Mouse (Mus musculus): ENCODE measurements around the gene Trim9. TPM values are rescaled to one million over a fixed set of nuclear protein-coding genes. Genes with fewer than 3 reads are reported as not detected.

Trim9 gene
- polyA plus RNA-seq, 1 experiment from 2014 or later, result 0.70 TPM

GRCm38 (mm10) chr12:70262271-70262953 lies 85.0 kb downstream of the Trim9 start:
- H3K4me2 ChIP-seq, result no peak overlapping the region
- ATAC-seq (replicated peaks; ENCODE audit: low FRiP score) (no peak), DNase-seq (ENCODE audit: low spot score) (no peak)
- no peak overlapping the region for H3K4me3 ChIP-seq (ENCODE audit: low read depth, low read length)
- H3K9ac ChIP-seq (ENCODE audit: low read depth, low read length), result no peak overlapping the region
- H3K4me1 ChIP-seq (replicated peaks; ENCODE audit: control insufficient read depth, insufficient read depth, low read length), result no peaks in the 10 kb centered on the region
- no peaks in the 10 kb centered on the region for H3K9me3 ChIP-seq (ENCODE audit: control insufficient read depth, low read length)
- no peaks in the 10 kb centered on the region for H3K27me3 ChIP-seq (replicated peaks; ENCODE audit: control insufficient read depth, insufficient read depth, low read length)
- no peaks in the 10 kb centered on the region for H3K36me3 ChIP-seq (ENCODE audit: control insufficient read depth, insufficient read depth, low read length)
- no peak overlapping the region for H3K27ac ChIP-seq (ENCODE audit: low read depth, low read length)
- WGBS, result 89% methylated on average over 17 of the region's 17 CpGs

DNA sequence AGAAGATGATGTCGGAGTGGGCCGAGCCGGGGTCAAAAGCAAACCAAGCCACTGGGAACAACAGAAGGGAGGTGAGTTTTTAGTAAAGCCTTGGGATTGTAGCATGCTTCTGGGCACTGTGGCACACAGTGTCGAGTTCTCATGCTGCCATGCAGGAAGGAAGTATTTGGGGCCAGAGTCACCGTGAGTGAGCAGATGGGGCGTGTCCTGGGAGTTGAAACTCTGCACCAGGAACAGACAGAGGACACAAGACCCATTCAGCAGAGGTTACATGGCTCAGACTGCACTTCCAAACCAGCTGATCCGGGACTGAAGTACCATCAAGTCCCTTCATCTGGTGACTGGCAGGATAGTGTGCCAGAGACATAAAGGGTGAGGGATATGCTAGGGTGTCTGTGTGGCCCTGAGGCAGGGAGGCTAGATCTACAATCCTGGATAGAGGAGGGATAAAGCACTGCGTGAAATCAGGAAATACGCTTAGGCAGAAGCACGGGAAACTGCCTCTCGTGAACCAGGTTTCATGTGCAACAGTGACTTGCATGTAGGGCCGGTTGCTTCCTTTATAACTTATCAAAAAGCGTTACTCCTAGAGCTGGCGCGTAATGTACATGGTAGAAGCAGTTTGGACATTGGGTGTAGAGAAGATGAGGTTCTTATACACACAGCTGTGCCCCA lies 96.1 kb downstream of the Trim9 start:
- no peaks in the 10 kb centered on the region for H3K9me3 ChIP-seq (ENCODE audit: control insufficient read depth, low read length)
- no peaks in the 10 kb centered on the region for H3K4me1 ChIP-seq (replicated peaks; ENCODE audit: control insufficient read depth, insufficient read depth, low read length)
- no peaks in the 10 kb centered on the region for H3K36me3 ChIP-seq (ENCODE audit: control insufficient read depth, insufficient read depth, low read length)
- H3K27me3 ChIP-seq (replicated peaks; ENCODE audit: control insufficient read depth, insufficient read depth, low read length), result no peaks in the 10 kb centered on the region
- H3K4me2 ChIP-seq, result no peak overlapping the region
- DNase-seq (ENCODE audit: low spot score), result no peak
- WGBS, result 71% methylated on average over 15 of the region's 15 CpGs
- no peak overlapping the region for H3K4me3 ChIP-seq (ENCODE audit: low read depth, low read length)
- H3K9ac ChIP-seq (ENCODE audit: low read depth, low read length), result no peak overlapping the region
- no peak overlapping the region for H3K27ac ChIP-seq (ENCODE audit: low read depth, low read length)
- ATAC-seq (replicated peaks; ENCODE audit: low FRiP score), result no peak

- 85% methylated on average over 10 of the region's 10 CpGs for WGBS
- Histone ChIP-seq H3K27ac (ENCODE audit: low read depth, low read length) (no peak overlapping the region), H3K36me3 (ENCODE audit: control insufficient read depth, insufficient read depth, low read length) (no peaks in the 10 kb centered on the region), H3K9me3 (ENCODE audit: control insufficient read depth, low read length) (no peaks in the 10 kb centered on the region), H3K4me1 (replicated peaks; ENCODE audit: control insufficient read depth, insufficient read depth, low read length) (no peaks in the 10 kb centered on the region), H3K9ac (ENCODE audit: low read depth, low read length) (no peak overlapping the region), H3K27me3 (replicated peaks; ENCODE audit: control insufficient read depth, insufficient read depth, low read length) (no peaks in the 10 kb centered on the region), H3K4me3 (ENCODE audit: low read depth, low read length) (no peak overlapping the region), H3K4me2 (no peak overlapping the region)
- ATAC-seq (replicated peaks; ENCODE audit: low FRiP score) (no peak), DNase-seq (ENCODE audit: low spot score) (no peak)
These were observed 97.7 kb downstream of the Trim9 start for GRCm38 (mm10) chr12:70249616-70250157.

DNA sequence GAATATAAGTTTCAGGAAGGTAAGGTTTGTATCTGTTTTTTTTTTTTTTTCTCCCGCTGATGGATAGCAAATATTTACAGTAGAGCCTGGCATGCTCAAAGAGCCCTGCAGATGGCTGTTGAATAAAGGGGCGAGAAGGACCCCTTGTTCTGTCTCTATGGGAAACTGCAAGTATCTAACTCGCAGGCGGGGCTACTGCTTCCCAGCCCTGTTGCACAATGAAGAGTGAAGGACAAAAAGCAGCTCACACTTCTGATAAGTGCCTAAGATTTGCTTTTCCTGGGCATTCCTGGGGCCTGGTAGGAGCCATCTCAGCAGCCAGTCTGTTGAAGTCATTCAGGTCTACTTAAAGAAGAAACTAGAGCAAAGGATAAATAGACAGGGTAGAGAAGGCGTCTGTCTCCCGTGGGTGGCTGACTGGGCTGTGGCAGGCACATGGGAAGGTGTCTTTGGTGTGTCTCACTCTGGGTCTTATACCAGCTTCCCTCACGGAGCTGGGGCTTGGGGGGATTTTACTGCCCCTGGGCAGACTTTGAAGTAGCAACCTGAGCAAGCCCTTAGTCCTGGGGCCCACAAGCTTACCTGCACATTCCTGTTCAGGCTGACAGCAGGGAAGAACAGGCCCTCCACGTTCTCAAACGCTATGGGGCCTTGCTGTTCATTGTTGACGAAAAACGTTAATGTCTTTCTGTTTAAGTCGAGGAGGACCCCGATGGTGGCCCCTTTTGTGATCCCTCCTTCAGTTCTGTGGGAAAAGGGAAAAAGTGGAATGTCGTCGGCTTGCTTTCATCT lies 99.5 kb downstream of the Trim9 start:
- Histone ChIP-seq H3K9me3 (ENCODE audit: control insufficient read depth, low read length) (no peaks in the 10 kb centered on the region), H3K4me2 (no peak overlapping the region), H3K27me3 (replicated peaks; ENCODE audit: control insufficient read depth, insufficient read depth, low read length) (no peaks in the 10 kb centered on the region), H3K27ac (ENCODE audit: low read depth, low read length) (no peak overlapping the region), H3K36me3 (ENCODE audit: control insufficient read depth, insufficient read depth, low read length) (no peaks in the 10 kb centered on the region), H3K4me1 (replicated peaks; ENCODE audit: control insufficient read depth, insufficient read depth, low read length) (no peaks in the 10 kb centered on the region), H3K9ac (ENCODE audit: low read depth, low read length) (no peak overlapping the region), H3K4me3 (ENCODE audit: low read depth, low read length) (no peak overlapping the region)
- ATAC-seq (replicated peaks; ENCODE audit: low FRiP score) (no peak), DNase-seq (ENCODE audit: low spot score) (no peak)
- 68% methylated on average over 15 of the region's 15 CpGs for WGBS

GRCm38 (mm10) chr12:70242550-70242949 lies 104.9 kb downstream of the Trim9 start:
- Histone ChIP-seq H3K4me2 (no peak overlapping the region), H3K27ac (ENCODE audit: low read depth, low read length) (no peak overlapping the region), H3K9ac (ENCODE audit: low read depth, low read length) (no peak overlapping the region), H3K36me3 (ENCODE audit: control insufficient read depth, insufficient read depth, low read length) (no peaks in the 10 kb centered on the region), H3K4me3 (ENCODE audit: low read depth, low read length) (no peak overlapping the region), H3K4me1 (replicated peaks; ENCODE audit: control insufficient read depth, insufficient read depth, low read length) (no peaks in the 10 kb centered on the region), H3K9me3 (ENCODE audit: control insufficient read depth, low read length) (no peaks in the 10 kb centered on the region), H3K27me3 (replicated peaks; ENCODE audit: control insufficient read depth, insufficient read depth, low read length) (no peaks in the 10 kb centered on the region)
- DNase-seq (ENCODE audit: low spot score) (no peak), ATAC-seq (replicated peaks; ENCODE audit: low FRiP score) (no peak)
- 81% methylated on average over 7 of the region's 7 CpGs for WGBS

DNA sequence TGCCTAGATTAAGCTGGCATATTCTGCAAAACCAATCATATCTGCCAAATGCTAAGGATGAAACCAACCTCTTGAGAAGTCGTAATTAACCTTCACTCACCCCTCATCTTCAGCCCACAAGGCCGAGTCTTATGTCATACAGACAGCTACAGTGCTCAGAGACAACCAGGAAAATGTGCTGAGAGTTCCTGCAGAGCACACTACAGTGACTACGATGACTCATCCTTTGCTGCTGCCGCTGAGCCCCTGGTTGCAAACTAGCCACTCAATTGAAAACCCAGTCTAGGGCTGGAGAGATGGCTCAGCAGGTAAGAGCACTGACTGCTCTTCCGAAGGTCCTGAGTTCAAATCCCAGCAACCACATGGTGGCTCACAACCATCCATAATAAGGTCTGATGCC lies 107.7 kb downstream of the Trim9 start:
- H3K27me3 ChIP-seq (replicated peaks; ENCODE audit: control insufficient read depth, insufficient read depth, low read length), result no peaks in the 10 kb centered on the region
- H3K9ac ChIP-seq (ENCODE audit: low read depth, low read length), result no peak overlapping the region
- no peaks in the 10 kb centered on the region for H3K36me3 ChIP-seq (ENCODE audit: control insufficient read depth, insufficient read depth, low read length)
- DNase-seq (ENCODE audit: low spot score) (no peak), ATAC-seq (replicated peaks; ENCODE audit: low FRiP score) (no peak)
- no peak overlapping the region for H3K4me2 ChIP-seq
- H3K4me3 ChIP-seq (ENCODE audit: low read depth, low read length), result no peak overlapping the region
- H3K27ac ChIP-seq (ENCODE audit: low read depth, low read length), result no peak overlapping the region
- H3K4me1 ChIP-seq (replicated peaks; ENCODE audit: control insufficient read depth, insufficient read depth, low read length), result peaks cover 3% of the 10 kb centered on the region; the same call in 1 of the 2 replicates
- H3K9me3 ChIP-seq (ENCODE audit: control insufficient read depth, low read length), result no peaks in the 10 kb centered on the region
- 64% methylated on average over 5 of the region's 5 CpGs for WGBS

DNA sequence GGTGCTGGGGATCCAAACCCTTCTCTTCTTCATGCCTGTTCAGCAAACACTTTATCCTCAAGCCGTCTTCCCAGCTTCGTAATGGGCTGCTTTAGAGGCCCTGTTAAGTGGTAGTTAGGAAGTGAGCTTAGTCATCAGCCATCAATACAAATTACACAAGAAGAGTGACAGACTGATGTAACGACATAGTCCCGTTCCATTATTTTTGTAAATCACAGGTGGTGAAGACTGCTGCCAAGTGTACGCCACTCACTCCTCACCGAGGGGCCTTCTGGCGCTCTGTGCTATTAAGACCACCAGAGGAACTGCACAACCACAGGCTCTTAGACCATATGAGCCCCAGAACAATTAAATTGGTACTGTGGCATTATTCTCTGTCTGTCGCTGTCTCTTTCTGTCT lies 108.8 kb downstream of the Trim9 start:
- no peak for ATAC-seq (replicated peaks; ENCODE audit: low FRiP score)
- no peak for DNase-seq (ENCODE audit: low spot score)
- Histone ChIP-seq H3K9ac (ENCODE audit: low read depth, low read length) (no peak overlapping the region), H3K4me2 (no peak overlapping the region), H3K27me3 (replicated peaks; ENCODE audit: control insufficient read depth, insufficient read depth, low read length) (no peaks in the 10 kb centered on the region), H3K27ac (ENCODE audit: low read depth, low read length) (no peak overlapping the region), H3K4me1 (replicated peaks; ENCODE audit: control insufficient read depth, insufficient read depth, low read length) (peaks cover 3% of the 10 kb centered on the region; the same call in 1 of the 2 replicates), H3K9me3 (ENCODE audit: control insufficient read depth, low read length) (no peaks in the 10 kb centered on the region), H3K4me3 (ENCODE audit: low read depth, low read length) (no peak overlapping the region), H3K36me3 (ENCODE audit: control insufficient read depth, insufficient read depth, low read length) (no peaks in the 10 kb centered on the region)
- 79% methylated on average over 8 of the region's 8 CpGs for WGBS

- H3K27me3 ChIP-seq (replicated peaks; ENCODE audit: control insufficient read depth, insufficient read depth, low read length), result no peaks in the 10 kb centered on the region
- ATAC-seq (replicated peaks; ENCODE audit: low FRiP score) (peak; percentile 56), DNase-seq (ENCODE audit: low spot score) (peak; percentile 67)
- H3K27ac ChIP-seq (ENCODE audit: low read depth, low read length), result no peak overlapping the region
- peaks cover 19% of the 10 kb centered on the region for H3K4me1 ChIP-seq (replicated peaks; ENCODE audit: control insufficient read depth, insufficient read depth, low read length)
- peak overlapping the region; percentile 31; the same call in 1 of the 2 replicates for H3K9ac ChIP-seq (ENCODE audit: low read depth, low read length)
- peak overlapping the region; percentile 39 for H3K4me3 ChIP-seq (ENCODE audit: low read depth, low read length)
- peak overlapping the region; percentile 66 for H3K4me2 ChIP-seq
- WGBS, result 20% methylated on average over 13 of the region's 13 CpGs
- no peaks in the 10 kb centered on the region for H3K36me3 ChIP-seq (ENCODE audit: control insufficient read depth, insufficient read depth, low read length)
- H3K9me3 ChIP-seq (ENCODE audit: control insufficient read depth, low read length), result no peaks in the 10 kb centered on the region
These were observed 112.4 kb downstream of the Trim9 start for GRCm38 (mm10) chr12:70234938-70235484.
